16 mouse cellular contexts compared by ENCODE assay signal in genomic region chr15:83410735-83411134, GRCm38 (mm10). TPM values are rescaled to one million over a fixed set of nuclear protein-coding genes. Genes with fewer than 3 reads are reported as not detected.
DNase-seq lines count a peak whose midpoint lies in the region; ATAC-seq and TF ChIP-seq lines count a peak whose summit lies in the region.
"Had no signal": no experiment of that assay in that cellular context is flagged by ENCODE, and none has a peak within 500 bp of the region (broad histone marks: within the 10 kb centered on the region; RNA-seq: fewer than 3 reads in every experiment).

No protein-coding gene starts in this region.

- 77% methylated on average over 4 of the region's 4 CpGs for WGBS in heart, embryonic 15.5 days
- 59% methylated on average over 4 of the region's 4 CpGs for WGBS in lung, embryonic 15.5 days
- WGBS in stomach, postnatal 0 days: 73% methylated on average over 4 of the region's 4 CpGs

- no peak for TF ChIP-seq CTCF in gastrocnemius, adult 2 months (IDR thresholded peaks at IDR 0.05)
- TF ChIP-seq CTCF in stomach, postnatal 0 days (IDR thresholded peaks at IDR 0.05; ENCODE audit: low read depth): 0 out of 2 replicates have a peak, but pooled peaks have one; percentile 16

- no peaks in the 10 kb centered on the region for H3K36me3 ChIP-seq in heart, embryonic 15.5 days
- H3K36me3 ChIP-seq in lung, embryonic 15.5 days: no peaks in the 10 kb centered on the region
- H3K36me3 ChIP-seq in stomach, postnatal 0 days (ENCODE audit: control insufficient read depth, insufficient read depth, low read length): no peaks in the 10 kb centered on the region

- H3K4me2 ChIP-seq in heart, embryonic 15.5 days: no peak overlapping the region
- H3K4me2 ChIP-seq in lung, embryonic 15.5 days: no peak overlapping the region
- no peak overlapping the region for H3K4me2 ChIP-seq in stomach, postnatal 0 days (replicated peaks; ENCODE audit: low read depth)
- H3K4me2 ChIP-seq: limb, embryonic 13.5 days had no signal

- H3K4me3 ChIP-seq in gastrocnemius, adult 2 months: no peak overlapping the region
- H3K4me3 ChIP-seq in heart, embryonic 15.5 days: no peak overlapping the region
- H3K4me3 ChIP-seq in lung, embryonic 15.5 days: no peak overlapping the region
- no peak overlapping the region for H3K4me3 ChIP-seq in stomach, postnatal 0 days (ENCODE audit: low read depth, low read length)
- H3K4me3 ChIP-seq: limb, embryonic 13.5 days had no signal

- intact Hi-C loops in gastrocnemius, adult 2 months (cut with DNase I): loop anchor here (10.0 kb wide), 1 partner anchor 54 kb away; the partner anchor contains the start of gene Pacsin2
- intact Hi-C loops in heart, postnatal 25 days (cut with DNase I): loop anchor here (5.0 kb wide), 1 partner anchor 57 kb away; no protein-coding TSS in a partner anchor

- no peak for TF ChIP-seq EP300 in stomach, postnatal 0 days (optimal IDR thresholded peaks at IDR 0.05)

- H3K9me3 ChIP-seq in heart, embryonic 15.5 days (replicated peaks): no peaks in the 10 kb centered on the region
- H3K9me3 ChIP-seq in lung, embryonic 15.5 days: no peaks in the 10 kb centered on the region
- no peaks in the 10 kb centered on the region for H3K9me3 ChIP-seq in stomach, postnatal 0 days (ENCODE audit: control insufficient read depth, low read length)
- H3K9me3 ChIP-seq: limb, embryonic 13.5 days had no signal

- H3K4me1 ChIP-seq in heart, embryonic 15.5 days (replicated peaks): peaks cover 36% of the 10 kb centered on the region
- H3K4me1 ChIP-seq in lung, embryonic 15.5 days: peaks cover 44% of the 10 kb centered on the region
- peaks cover 12% of the 10 kb centered on the region for H3K4me1 ChIP-seq in stomach, postnatal 0 days (replicated peaks; ENCODE audit: control insufficient read depth, insufficient read depth)

- H3K27me3 ChIP-seq in heart, embryonic 15.5 days: no peaks in the 10 kb centered on the region
- no peaks in the 10 kb centered on the region for H3K27me3 ChIP-seq in lung, embryonic 15.5 days
- H3K27me3 ChIP-seq in stomach, postnatal 0 days (ENCODE audit: control insufficient read depth, insufficient read depth, low read length): no peaks in the 10 kb centered on the region
- H3K27me3 ChIP-seq: limb, embryonic 13.5 days had no signal

- H3K27ac ChIP-seq in gastrocnemius, adult 2 months: peak overlapping the region; percentile 44
- peak overlapping the region; percentile 51 for H3K27ac ChIP-seq in heart, embryonic 15.5 days
- H3K27ac ChIP-seq in lung, embryonic 15.5 days: peak overlapping the region; percentile 74
- peak overlapping the region; percentile 71 for H3K27ac ChIP-seq in stomach, postnatal 0 days (replicated peaks)
- H3K27ac ChIP-seq: hindbrain, postnatal 0 days; kidney, postnatal 0 days had no signal

- no peak for DNase-seq in gastrocnemius, adult 2 months
- no peak for DNase-seq in gastrocnemius, postnatal 4 days (ENCODE audit: low spot score in 2 of 2)
- no peak for DNase-seq in heart, postnatal 25 days (ENCODE audit: low spot score)
- no peak for DNase-seq in lung, postnatal 14 days
- no peak for DNase-seq in stomach, postnatal 0 days (ENCODE audit: low spot score)
- DNase-seq in retina, embryonic 14.5 days (ENCODE audit: low spot score): no peak
- DNase-seq: cerebellum, adult 8-10 months; kidney, adult 18-20 months; retina, postnatal 1 day; thymus, postnatal 14 days had no signal

- no peak overlapping the region for H3K9ac ChIP-seq in heart, embryonic 15.5 days
- H3K9ac ChIP-seq in lung, embryonic 15.5 days: no peak overlapping the region
- no peak overlapping the region for H3K9ac ChIP-seq in stomach, postnatal 0 days (ENCODE audit: low read length)
- H3K9ac ChIP-seq: limb, embryonic 13.5 days had no signal

- no peak for ATAC-seq in heart, embryonic 15.5 days (replicated peaks; ENCODE audit: insufficient number of reproducible peaks, insufficient read depth, low FRiP score, low read depth)
- ATAC-seq in lung, embryonic 15.5 days (ENCODE audit: borderline replicate concordance, extremely low read depth, low FRiP score, low TSS enrichment): no peak
- ATAC-seq in stomach, postnatal 0 days (ENCODE audit: low FRiP score, low TSS enrichment): peak; percentile 53; the same call in 1 of the 2 replicates
- ATAC-seq: hindbrain, postnatal 0 days; midbrain, embryonic 16.5 days had no signal

RNA-seq across cellular contexts. Expression of gene Pacsin2, which starts 53.7 kb away (rescaled TPM):
- total RNA-seq in gastrocnemius, adult 2 months (2021): 10 to 100 TPM; 43.7 to 70.1 TPM
- total RNA-seq in gastrocnemius, postnatal 4 days (2021): 10 to 100 TPM; 62.7 to 66.9 TPM
- 59.3 and 75.3 TPM in 2 replicates for polyA plus RNA-seq in heart, embryonic 15.5 days (2015; fragmentation: Nextera tagmentation; extraction: Ambion mirVana)
- 100 to 1,000 TPM; 179 to 215 TPM for total RNA-seq in heart, postnatal 25 days (2021)
- 68.1 and 70.9 TPM in 2 replicates for polyA plus RNA-seq in lung, embryonic 15.5 days (2015; fragmentation: Nextera tagmentation; extraction: Ambion mirVana)
- 42.5 and 46.6 TPM in 2 replicates for polyA plus RNA-seq in stomach, postnatal 0 days (2015; fragmentation: Nextera tagmentation; extraction: Ambion mirVana)
